Mouse (Mus musculus) neural tube, embryonic 10.5 days (tissue): ENCODE data around the gene Ocel1.

Experiments used
- DNase-seq: peaks from one replicate; pipeline ENCODE4 v3.0.0-alpha.2; 2017; ENCODE audit warnings: low spot score; ENCODE audit errors: extremely low spot score

The Ocel1 gene

DNA sequence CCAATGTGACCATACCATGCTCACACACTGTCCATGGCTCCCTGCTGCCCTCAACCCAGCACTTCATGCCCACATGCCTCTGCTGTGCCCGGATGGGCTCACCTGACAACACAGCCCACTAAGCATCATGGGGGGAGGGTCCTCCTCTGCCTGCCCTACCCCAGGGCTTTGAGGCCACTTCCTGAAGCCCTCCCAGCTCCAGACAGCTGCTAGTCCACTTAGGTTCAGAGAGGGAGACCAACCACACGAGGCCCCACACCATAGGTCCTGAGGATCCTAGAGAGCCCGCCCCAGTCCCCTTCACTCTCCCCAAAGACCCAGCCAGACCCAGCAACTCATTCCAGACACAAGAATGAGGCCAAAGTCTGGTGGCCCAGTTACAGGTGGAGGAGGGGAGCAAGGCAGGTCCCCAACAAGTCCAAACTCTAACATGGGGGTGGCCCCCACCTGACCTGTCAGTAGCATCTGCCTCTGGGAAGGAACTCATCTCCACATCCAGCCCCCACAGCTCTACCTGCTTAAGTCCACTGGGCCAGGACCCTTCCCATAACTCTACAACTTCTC is 8.5 kb downstream of the Ocel1 start:
- peak; percentile 41 for DNase-seq

DNA sequence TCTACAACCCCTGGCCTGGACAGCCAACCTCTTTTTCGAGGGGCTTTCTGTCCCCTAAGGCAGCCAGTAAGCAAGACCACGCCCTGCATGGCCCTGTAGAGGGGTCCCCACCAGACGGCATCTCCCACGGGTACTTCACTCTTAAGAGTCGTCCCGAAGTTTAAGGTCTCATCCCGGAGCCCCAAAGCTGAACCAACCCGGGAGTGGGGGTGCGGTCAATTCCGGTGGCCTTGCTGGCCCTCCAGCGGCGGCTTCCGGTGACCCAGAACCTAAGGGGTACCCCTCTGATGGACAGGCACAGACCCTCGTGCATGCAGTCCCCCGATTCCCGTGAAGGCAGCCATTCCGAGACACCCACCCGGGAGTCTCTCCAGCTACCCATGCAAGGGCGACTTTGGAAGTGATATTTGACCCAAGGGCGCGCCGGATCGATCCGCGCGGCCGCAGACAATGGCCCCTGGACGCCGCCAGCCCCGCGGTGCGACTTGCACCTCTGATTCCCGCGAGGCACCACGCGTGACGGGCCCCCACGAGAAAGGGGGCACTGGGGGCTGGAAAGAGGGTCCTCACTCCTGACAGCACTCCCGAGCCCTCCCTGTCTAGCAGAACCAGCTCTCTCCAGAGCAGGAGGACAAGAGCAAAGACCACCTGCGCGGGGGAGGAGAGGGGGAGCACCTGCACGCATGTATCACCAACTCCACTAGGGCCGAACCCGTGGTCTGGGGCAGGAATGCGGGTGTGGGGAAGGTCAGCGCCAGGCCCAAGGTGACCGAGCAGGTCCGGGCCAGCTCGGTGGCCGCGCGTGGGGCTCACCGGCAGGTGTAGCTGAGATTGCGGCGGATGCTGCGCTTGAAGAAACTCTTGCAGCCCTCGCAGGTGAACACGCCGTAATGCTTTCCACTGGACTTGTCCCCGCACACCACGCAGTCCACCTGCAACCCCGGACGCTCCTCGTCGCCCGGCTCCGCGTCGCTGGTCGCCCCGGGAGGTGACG is 9.4 kb downstream of the Ocel1 start:
- DNase-seq = peak; percentile 62

DNA sequence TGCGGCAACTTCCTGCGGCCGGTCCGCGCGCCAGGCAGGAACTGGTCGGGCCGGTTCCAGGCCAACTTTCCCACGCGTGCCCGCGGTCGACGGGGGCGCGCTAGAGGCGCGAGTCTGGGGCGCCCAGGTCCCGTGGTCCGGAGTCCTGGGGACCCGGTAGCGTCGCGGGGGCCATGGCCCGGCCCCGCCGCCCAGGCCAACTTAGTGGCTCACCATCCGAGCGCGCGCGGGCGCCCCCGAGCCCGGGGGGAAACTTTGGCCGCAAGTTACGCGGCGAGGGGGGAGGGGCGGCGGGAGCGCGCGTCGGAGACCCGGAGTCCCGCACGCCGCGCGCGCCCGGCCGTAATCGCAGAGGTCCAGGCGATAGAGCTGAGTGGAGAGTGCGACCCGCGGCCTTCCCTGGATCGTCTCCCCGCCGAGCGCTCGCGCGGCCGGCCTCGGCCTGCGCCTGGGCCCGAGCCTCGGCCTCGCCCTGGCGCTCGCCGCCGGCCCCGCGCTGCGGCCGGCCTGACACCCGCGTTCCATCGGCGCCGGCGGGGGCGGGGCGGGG is 10.4 kb downstream of the Ocel1 start, which contains the start of gene Nr2f6:
Nr2f6 (minus strand) TSS at position 540 of the 550 bp plus-strand sequence.
- DNase-seq = peak; percentile 85

DNA sequence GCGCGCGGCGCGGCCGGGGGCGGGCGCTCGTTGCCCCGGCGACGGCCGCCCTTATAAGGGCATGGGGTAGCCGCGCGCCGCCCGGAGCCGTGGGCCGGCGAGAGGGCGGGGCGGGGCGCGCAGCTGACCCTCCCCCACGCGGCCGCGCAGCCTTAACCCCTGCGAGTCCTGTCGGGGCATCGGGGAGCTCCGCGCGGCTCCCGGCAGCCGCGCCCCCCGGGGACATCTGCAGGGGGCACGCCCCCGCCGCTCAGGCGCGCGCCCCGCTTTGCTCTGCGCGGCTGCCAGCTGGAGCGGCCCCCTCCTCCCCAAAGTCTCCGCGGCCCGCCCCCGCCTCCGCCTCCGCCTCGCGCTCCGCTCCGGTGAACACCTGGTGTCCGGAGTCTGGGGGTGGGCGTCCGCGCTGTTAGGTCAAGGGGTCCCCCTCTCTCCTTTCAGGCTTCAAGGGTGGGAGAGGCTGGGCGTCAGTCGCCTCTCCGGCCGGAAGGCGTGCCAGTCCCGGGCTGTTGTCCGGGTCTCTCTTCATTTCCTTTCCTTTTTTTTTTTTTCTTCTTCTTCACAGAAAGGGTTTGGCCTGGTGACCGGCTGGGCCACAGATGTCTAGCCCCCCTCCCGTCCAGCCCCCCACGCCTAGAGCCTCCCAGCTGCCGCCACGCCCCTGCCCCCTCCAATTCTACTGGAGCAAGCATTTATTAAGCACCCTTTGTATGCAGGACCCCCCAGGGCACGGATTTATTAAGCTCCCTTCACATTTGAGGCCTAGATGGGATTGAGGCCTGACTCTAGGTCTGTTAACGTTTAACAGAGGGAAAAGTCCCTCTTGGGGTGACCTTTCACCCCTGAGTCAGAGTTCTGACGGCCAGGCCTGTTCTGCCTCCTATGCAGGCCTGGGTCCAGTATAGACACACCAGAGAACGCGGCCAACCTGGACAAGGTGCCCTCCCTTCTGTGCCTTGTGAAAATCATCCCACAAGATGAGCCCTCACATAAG is 11.2 kb downstream of the Ocel1 start:
- DNase-seq = peak; percentile 92

DNA sequence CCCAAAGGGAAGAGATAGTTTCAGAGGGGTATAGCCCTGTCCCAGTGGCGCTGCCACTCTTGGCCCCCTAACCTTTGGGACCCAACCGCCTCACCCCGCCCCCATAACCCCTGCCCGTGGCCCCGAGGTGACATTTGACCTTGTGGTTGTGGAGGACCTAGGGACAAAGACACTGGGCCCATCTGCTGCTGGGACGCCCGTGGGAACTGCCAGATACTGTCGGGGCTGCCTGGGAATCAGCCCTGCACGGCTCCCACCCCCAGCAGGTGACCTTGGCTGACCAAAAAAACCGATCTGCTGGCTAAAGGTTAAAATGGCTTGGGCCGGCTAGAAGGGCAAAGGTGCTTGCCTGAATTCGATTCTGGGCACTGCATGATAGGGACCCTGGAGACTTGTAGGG is 12.3 kb downstream of the Ocel1 start:
- DNase-seq = peak; percentile 59

DNA sequence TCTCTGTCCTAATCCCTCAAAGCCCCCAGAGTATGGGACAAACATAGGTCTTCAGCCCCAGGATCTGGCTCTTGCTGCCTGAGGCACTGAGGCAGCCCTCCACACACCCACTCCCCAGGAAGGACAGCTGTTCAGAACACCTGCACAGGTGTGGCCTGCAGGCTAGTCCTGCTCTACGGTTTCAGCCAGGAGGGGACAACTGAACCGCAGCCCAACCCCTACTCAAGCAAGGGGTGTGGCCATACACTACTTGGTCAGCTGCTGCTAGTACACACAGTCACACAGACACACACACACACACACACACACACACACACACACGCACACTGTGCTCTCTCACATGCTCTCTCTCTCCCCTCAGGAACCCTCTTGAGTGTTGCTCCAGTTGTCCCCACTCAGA is 12.8 kb downstream of the Ocel1 start:
- no peak for DNase-seq

DNA sequence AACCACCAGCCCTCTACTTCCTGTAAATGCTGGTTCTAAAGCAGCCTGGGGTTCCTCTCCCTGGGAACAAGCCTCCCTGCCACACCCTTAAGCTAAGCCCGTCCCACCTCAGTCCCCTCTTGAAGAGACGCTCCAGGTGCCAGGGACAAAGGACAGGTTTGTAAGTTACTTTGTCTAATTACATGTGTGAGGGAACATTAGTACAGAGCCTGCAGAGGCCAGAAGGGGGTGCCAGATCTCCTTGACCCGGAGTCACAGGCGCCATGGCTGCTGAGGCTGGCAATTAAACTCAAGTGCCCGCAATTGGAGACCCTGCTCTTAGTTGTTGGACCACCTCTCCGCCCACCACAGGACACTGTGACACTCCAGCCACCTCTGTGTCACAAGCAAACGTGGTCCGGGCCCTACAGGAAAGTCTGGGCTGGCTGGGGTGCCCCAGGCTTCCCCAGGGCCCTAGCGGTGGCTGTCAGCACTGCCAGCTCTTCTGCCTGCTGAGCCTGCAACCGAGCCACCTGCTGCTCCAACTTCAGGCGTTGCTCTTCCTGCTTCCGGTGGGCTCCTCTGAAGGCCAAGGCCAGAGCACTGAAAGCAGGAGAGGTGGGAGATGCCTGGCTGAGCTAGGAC is 14.2 kb downstream of the Ocel1 start:
- no peak for DNase-seq

DNA sequence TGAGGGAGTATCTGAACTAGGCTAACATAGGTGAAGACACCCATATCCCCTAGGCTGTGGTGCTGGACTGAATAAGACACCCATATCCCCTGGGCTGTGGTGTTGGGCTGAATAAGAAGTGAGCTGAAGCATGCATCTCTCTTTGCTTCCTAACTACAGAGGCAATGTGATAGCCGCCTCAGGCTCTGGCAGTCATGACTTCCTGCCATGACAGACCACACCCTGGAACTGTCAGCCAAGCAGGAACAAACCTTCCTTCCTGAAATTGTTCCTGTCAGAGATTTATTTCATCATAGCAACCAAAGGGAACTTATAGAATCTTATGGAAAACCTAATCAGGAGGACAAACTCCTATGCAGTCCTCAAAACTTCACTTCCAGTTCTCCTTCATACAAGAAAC is 17.2 kb downstream of the Ocel1 start:
- DNase-seq = no peak

DNA sequence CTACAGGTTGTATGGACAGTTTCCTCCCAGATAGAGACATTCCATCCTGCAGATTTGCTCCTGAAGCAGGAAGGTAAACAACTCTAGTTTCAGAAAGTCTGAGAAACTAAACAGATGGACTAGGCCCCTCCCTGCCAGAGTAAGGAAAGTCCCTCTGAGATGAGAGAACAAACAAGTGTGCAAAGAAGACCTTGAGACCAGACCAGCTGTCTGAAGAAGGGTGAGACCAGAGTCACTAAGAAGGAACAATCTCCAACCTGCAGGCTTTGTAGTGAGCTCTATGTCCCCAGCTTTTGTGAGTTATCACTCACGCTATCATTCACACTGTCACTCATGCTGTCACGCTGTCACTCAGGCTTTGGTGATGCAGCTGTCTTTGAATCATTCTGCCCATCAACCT is 20.6 kb downstream of the Ocel1 start:
- no peak for DNase-seq

DNA sequence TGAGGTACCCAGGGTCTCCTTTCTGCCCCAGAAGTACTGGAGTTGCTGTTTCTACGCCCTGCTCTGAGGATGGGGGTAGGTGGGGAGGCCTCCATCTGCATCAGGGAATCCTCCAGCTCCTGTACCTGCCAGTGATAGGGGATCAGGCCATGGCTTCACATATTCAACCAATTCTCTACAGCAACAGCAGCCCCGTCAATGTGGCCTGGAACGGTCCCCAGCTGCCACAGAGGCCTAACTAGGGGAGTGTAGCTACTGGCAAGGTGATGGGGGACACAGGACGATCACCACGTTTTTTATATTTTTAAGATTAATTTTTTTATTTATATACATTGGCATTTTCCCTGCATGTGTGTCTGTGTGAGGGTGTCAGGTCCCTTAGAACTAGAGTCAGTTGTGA is 21.3 kb downstream of the Ocel1 start:
- no peak for DNase-seq

DNA sequence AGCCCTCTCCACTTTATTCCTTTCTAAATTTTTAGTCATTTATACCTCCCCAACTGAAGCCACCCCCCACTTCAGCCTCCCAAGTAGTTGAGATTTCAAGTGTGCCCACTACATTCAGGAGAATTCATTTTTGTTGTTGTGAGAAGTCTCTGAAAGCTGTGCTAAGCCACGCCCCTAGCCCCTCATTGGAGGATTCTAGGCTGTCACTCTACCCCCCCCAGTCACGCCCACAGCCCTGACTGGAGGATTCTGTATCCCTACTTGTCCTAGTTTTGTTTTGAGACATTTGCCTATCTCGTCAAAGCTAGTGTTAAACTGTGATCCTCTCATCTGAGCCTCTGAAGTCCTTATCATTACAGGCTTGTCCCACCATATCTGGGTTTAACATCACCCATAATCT is 21.8 kb downstream of the Ocel1 start:
- no peak for DNase-seq

DNA sequence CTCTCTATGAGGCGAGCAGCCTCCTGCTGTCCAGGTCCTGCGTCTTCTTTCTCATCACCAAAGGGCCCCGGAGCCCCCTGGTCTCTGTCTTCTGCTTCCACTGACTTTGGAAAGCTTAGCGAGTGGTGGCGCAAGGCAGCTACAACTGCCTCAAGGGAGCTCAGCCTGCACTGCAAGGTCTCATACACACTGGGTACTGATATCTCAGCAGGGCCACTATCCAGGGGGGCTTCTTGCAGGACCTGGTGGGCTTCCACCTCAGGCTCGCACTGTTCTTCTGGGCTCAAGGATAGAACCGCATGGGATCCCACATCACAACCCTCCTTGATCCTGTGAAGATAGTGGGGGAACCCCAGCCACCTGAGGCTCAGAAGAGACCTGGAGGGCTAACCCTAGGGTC is 23.4 kb downstream of the Ocel1 start:
- no peak for DNase-seq

DNA sequence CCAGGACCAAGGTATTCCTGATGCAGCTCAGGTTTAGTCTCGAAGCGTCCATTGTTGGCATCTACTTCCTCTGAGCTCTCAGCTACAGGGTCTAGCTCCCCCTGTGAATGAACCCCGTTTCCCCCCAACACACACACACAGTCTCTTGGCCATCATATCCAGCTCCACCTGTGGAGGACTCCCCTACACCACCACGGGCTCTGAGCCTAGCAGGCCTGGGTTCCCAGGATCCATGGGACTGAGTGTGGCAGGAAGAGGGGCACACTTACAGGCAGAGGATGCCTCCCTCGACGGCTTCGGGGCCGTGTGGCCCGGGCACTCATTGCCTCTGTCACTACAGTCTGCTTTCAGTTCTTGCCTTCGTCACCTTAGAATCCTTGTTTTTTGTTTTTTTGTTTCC is 24.0 kb downstream of the Ocel1 start:
- no peak for DNase-seq

DNA sequence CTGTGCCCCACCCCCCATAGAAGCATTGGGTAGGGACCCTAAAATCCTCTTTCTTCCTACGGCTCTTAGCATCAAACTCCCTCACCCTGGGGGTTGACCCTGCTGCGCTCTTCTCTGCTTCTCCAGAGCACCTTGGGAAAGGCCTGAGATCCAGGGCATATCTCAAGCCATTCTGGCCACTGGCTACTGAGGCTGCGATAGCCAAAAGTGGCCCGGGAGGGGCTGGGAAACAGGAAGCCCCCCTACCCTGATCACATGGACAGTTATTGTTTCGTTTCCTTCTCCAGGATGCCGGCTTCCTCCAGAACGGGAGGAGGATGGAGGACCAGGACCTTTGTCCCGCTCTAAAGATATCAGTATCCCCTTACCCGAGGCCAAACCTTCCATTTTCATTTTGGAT is 24.5 kb downstream of the Ocel1 start, which contains the start of gene Ushbp1:
Ushbp1 (minus strand) TSS at position 174 of the 400 bp plus-strand sequence.
- DNase-seq = no peak

DNA sequence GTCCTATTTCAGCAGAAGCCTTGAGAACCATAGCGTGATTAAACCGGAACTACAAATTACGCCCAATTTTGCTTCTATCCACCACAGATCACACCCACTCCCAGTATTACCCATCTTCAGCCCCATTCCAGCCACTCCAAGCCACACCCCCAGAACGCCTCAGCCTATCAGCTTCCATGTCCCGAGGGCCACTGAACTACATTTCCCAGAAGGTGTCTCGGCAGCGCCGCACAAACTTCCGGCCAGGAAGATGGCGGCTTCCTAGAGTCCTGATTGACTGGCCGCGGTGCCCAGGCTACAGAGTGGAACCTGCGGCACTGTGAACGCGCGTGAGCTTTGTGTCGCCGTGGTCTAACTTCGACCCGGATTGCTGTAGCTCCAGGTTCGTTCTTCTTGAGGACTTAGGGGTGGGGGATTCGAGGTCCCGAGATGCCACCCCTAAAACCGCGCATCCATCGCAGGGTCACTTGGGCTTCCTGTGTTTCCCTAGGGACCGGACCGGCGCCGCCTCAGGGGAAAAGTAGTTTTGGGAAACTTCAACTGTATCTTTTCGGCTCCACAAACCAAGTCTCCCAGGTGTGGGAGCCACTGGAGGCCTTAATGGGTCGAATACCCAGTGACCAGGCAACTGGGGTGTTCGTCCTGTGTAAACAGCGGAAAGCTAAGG is 25.7 kb downstream of the Ocel1 start, which contains the start of gene Babam1:
Babam1 (plus strand) TSS at position 223 of the 667 bp plus-strand sequence.
- DNase-seq = peak; percentile 90

DNA sequence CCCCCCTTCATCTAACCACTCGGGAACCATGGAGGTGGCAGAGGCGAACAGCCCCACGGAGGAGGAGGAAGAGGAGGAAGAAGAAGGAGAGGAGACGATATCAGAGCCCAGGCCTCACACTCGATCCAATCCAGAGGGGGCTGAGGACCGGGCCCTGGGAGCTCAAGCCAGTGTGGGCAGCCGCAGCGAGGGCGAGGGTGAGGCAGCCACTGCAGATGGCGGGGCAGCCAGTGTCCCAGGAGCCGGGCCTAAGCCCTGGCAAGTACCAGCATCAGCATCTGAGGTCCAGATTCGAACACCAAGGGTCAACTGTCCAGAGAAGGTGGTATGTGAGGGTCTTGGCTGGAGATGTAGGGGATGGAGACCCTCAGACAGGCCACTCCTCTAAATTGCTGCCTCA is 26.6 kb downstream of the Ocel1 start:
- DNase-seq = no peak

DNA sequence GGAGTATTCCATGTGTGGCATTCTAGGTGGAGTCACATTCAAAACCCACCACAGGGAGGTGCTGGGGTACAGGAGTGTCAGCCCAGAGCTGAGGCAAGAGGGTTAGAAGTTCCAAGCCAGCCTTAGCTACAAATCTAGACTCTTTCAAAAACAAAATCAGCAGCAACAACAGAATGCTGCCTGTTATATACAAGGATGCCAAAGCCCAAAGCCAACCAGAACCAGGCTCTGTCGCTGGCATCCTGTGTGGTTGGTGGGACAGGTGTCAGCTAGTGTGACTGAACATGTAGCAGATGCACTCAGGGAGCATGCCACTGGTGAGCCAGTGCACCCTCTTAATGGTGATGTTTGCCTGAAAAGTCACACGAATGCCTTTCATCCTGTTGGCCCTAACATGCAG is 29.7 kb downstream of the Ocel1 start:
- DNase-seq = no peak

DNA sequence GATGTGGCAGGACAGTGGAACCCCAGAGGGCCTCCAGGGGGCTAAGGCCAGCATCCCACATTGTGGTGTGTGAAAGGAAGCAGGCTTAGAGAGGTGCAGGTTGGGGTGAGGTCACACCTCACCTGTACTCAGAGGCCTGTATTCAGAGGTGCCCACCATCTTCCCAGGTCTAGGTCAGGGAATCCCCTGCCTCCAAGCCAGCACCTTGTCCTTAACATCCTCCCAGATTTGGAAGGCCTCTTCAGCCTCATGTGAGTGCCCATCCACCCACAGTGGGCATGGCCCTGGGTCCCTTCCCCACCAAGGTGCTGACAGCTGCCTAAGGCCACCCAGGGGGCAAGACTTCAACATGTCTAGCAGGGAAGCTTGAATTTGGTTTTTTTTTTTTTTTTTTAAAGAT is 30.4 kb downstream of the Ocel1 start:
- no peak for DNase-seq

DNA sequence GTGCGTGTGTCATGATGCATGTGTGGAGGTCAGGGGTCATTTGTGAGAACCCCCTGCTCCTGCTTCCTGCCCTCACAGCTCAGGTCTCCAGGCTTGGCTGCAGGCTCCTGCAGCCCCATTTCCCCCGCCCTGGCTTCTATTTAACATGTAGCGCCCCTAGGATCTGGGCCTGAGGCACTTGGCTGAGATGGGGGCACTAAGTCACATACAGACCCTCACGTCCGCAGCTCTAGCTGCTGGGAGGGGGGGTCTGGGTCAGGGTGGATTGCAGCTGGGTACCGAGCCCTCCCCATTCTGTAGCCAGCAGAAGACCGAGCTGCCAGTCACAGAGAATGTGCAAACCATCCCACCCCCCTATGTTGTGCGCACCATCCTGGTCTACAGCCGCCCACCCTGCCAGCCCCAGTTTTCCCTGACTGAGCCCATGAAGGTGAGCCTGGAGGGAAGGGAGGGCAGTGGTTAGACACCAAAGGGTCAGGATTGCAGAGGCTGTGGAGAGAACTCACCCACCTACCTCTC is 31.4 kb downstream of the Ocel1 start:
- DNase-seq = peak; percentile 11
